Mouse (Mus musculus) bone marrow, adult 2 months (tissue): ENCODE measurements around the gene Prol1.

Experiments used
- CTCF ChIP-seq: fragments of 200-500 bp; IDR thresholded peaks from 2 replicates; pipeline ENCODE4 v1.5.1; 2011; ENCODE audit warnings: low read length, control low read depth; ENCODE audit not compliant: control insufficient read depth, insufficient read depth
- POLR2A ChIP-seq: fragments of 200-500 bp; IDR thresholded peaks from 2 replicates; pipeline ENCODE4 v1.6.1; 2011; ENCODE audit warnings: low read depth, mild to moderate bottlenecking, control low read depth, low read length, borderline replicate concordance; ENCODE audit not compliant: control insufficient read depth

DNA sequence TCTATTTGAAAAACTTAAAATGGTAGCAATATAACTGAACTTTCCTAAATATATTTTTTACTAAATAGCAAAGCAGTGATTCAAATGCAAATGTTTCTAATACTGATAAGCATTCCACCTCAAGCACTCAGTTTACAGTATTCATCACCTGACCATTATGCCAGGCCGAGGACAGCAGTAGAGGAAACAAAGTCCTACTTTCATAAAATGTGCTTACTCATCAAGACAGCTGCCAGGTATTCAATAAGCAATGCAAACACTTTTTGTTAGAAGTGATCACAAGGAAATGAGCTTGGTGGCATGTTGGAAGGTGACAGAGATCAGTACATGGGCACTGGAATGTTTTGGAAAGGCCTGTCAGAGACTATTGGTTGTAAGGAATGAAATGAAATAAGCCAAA, 49.8 kb downstream of the Prol1 start:
- no peak for TF ChIP-seq CTCF
- no peak for TF ChIP-seq POLR2A
